Mouse (Mus musculus) gastrocnemius, postnatal 14 days (tissue): ENCODE results near the gene Lztfl1. TPM values are rescaled to one million over a fixed set of nuclear protein-coding genes. Genes with fewer than 3 reads are reported as not detected.
"Not testable (repeated sequence)": the region's sequence is repeated elsewhere in the genome, so short reads cannot be mapped to it uniquely, and the experiment has no call there.

Source experiments
- DNase-seq: peaks from one replicate; pipeline ENCODE4 v3.0.0; 2021; ENCODE audit warnings: mixed read lengths
- intact Hi-C: fragments of 180-260 bp; cut with DNase I; formaldehyde crosslinking; loops from one replicate; pipeline ENCODE4 v1.15.1; 2025; ENCODE audit warnings: low total_unique reads
- long read RNA-seq, 2 experiments: library from polyadenylated mRNA; stranded (forward); transcript quantifications; one replicate each; pipeline ENCODE4 v2.0.0; 2021
- total RNA-seq, 2 experiments: library from RNA; stranded (reverse); gene quantifications; 2 replicates each; pipeline ENCODE4 v1.2.3; 2021

Lztfl1 gene
- 10 to 100 TPM; 16.2 to 20.2 TPM for total RNA-seq
- long read RNA-seq, experiment 1, full-length matches to known transcripts: 11 of 16 reads
- long read RNA-seq, experiment 1, partial matches to known transcripts: 4 of 16 reads
- long read RNA-seq, experiment 1, other reads (novel, unspliced or antisense): 1 of 16 reads
- long read RNA-seq, experiment 2, full-length matches to known transcripts: 8 of 11 reads
- long read RNA-seq, experiment 2, partial matches to known transcripts: 1 of 11 reads
- long read RNA-seq, experiment 2, other reads (novel, unspliced or antisense): 2 of 11 reads

GRCm38 (mm10) chr9:123717186-123718008 is at the start of gene Lztfl1:
Gene Lztfl1, minus strand, starts transcription at chr9:123717697.
- peak; percentile 97 for DNase-seq
- intact Hi-C loops: no loop called here

GRCm38 (mm10) chr9:123766996-123767395 is 49.5 kb upstream of the Lztfl1 start:
- intact Hi-C loops: no loop called here

GRCm38 (mm10) chr9:123763771-123764170 is 46.3 kb upstream of the Lztfl1 start:
- intact Hi-C loops: no loop called here
- no peak for DNase-seq

More at GRCm38 (mm10) chr9:123766996-123767395, 49.5 kb upstream of the Lztfl1 start:
- DNase-seq: no peak

GRCm38 (mm10) chr9:123762886-123763285 is 45.4 kb upstream of the Lztfl1 start:
- intact Hi-C loops: no loop called here
- DNase-seq: no peak

GRCm38 (mm10) chr9:123760806-123761205 is 43.3 kb upstream of the Lztfl1 start:
- no peak for DNase-seq
- intact Hi-C loops: no loop called here

GRCm38 (mm10) chr9:123758645-123759044 is 41.1 kb upstream of the Lztfl1 start:
- intact Hi-C loops: no loop called here
- no peak for DNase-seq

- intact Hi-C loops: no loop called here
- DNase-seq: no peak
Observed at GRCm38 (mm10) chr9:123758156-123758555, 40.7 kb upstream of the Lztfl1 start.

- intact Hi-C loops: no loop called here
- no peak for DNase-seq
Observed at GRCm38 (mm10) chr9:123757326-123757725, 39.8 kb upstream of the Lztfl1 start.

GRCm38 (mm10) chr9:123756752-123757151 is 39.3 kb upstream of the Lztfl1 start:
- intact Hi-C loops: no loop called here
- no peak for DNase-seq

GRCm38 (mm10) chr9:123754333-123754732 is 36.8 kb upstream of the Lztfl1 start:
- intact Hi-C loops: no loop called here
- DNase-seq: no peak

GRCm38 (mm10) chr9:123749687-123750086 is 32.2 kb upstream of the Lztfl1 start:
- intact Hi-C loops, DNase-seq: not testable (repeated sequence)

GRCm38 (mm10) chr9:123740799-123741198 is 23.3 kb upstream of the Lztfl1 start:
- intact Hi-C loops: no loop called here
- DNase-seq: no peak

GRCm38 (mm10) chr9:123734133-123734532 is 16.6 kb upstream of the Lztfl1 start:
- intact Hi-C loops: no loop called here
- no peak for DNase-seq

GRCm38 (mm10) chr9:123731271-123731670 is 13.8 kb upstream of the Lztfl1 start:
- intact Hi-C loops: no loop called here
- DNase-seq: no peak

- intact Hi-C loops: no loop called here
- DNase-seq: no peak
Observed at GRCm38 (mm10) chr9:123722737-123723493, 5.4 kb upstream of the Lztfl1 start.

GRCm38 (mm10) chr9:123716301-123716700 is 1.2 kb downstream of the Lztfl1 start:
- intact Hi-C loops: no loop called here
- no peak for DNase-seq

GRCm38 (mm10) chr9:123713111-123713510 is 4.4 kb downstream of the Lztfl1 start:
- no peak for DNase-seq
- intact Hi-C loops: no loop called here

- DNase-seq: no peak
- intact Hi-C loops: no loop called here
Observed at GRCm38 (mm10) chr9:123709226-123709625, 8.3 kb downstream of the Lztfl1 start.

- no peak for DNase-seq
- intact Hi-C loops: no loop called here
Observed at GRCm38 (mm10) chr9:123701822-123702221, 15.7 kb downstream of the Lztfl1 start.

- intact Hi-C loops: no loop called here
- no peak for DNase-seq
Observed at GRCm38 (mm10) chr9:123695634-123696302, 21.7 kb downstream of the Lztfl1 start.
